Mouse (Mus musculus): ENCODE results near the gene Zfp57. TPM values are rescaled to one million over a fixed set of nuclear protein-coding genes. Genes with fewer than 3 reads are reported as not detected.

Zfp57 gene
- 241 and 262 TPM in 2 replicates for polyA plus RNA-seq (2015; fragmentation: Nextera tagmentation; extraction: Ambion mirVana)

DNA sequence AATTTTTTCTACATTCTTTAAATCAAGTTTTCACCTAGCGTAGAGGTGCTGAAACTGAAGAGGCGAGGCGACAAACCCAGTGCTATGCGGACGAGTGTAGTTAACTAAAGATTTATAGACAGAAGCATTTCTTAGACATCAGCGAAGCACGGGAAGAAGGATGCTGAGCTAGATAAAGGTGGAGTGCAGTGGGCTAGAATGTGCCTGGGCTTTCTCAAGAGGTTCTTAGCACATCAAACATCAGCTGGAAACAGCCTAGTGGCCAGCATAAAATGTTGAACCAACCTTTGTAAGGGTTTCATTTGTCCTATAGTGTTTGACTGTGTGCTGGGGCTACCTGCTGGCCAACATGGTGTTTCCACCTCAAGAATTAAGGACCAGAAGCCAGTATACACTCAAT is at the start of gene Zfp57:
Zfp57 (plus strand) TSS at position 301 of the 400 bp plus-strand sequence.
- 94% methylated on average over 7 of the region's 7 CpGs for WGBS
- peak within 1 kb of the TSS; percentile 70 for H3K4me2 ChIP-seq
- no peak for ATAC-seq (ENCODE audit: low read depth)
- H3K9ac ChIP-seq: 0 out of 2 replicates have a peak within 1 kb of the TSS, but pooled peaks have one; percentile 87
- H3K4me3 ChIP-seq: peak within 1 kb of the TSS; percentile 63
- H3K27ac ChIP-seq (replicated peaks): peak within 1 kb of the TSS; percentile 95
- H3K4me1 ChIP-seq (replicated peaks): peaks cover 25% of the 10 kb centered on the region
- H3K9me3 ChIP-seq: no peaks in the 10 kb centered on the region
- peaks cover 13% of the 10 kb centered on the region for H3K36me3 ChIP-seq
- H3K27me3 ChIP-seq: no peaks in the 10 kb centered on the region

DNA sequence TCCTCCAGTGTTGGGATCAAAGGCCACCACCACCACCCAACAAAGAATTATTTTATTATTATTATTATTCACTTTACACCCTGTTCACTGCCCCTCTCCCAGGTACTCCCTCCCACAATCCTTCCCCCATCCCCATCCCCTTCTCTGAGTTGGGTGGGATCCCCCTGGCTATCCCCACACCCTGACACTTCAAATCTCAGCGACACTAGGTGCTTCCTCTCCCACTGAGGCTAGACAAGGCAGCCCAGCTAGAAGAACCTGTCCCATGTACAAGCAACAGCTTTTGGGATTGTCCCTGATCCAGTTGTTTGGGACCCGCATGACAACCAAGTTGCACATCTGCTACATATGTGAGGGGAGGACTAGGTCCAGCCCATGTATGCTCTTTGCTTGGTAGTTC is 48.3 kb upstream of the Zfp57 start:
- Histone ChIP-seq H3K4me2 (no peak overlapping the region), H3K4me1 (replicated peaks) (peaks cover 35% of the 10 kb centered on the region), H3K36me3 (peaks cover 26% of the 10 kb centered on the region), H3K9me3 (no peaks in the 10 kb centered on the region), H3K4me3 (no peak overlapping the region), H3K27ac (replicated peaks) (no peak overlapping the region), H3K9ac (no peak overlapping the region), H3K27me3 (no peaks in the 10 kb centered on the region)
- WGBS: 92% methylated on average over 2 of the region's 2 CpGs
- no peak for ATAC-seq (ENCODE audit: low read depth)

GRCm38 (mm10) chr17:36953062-36953461 is 47.9 kb upstream of the Zfp57 start:
- no peak for ATAC-seq (ENCODE audit: low read depth)
- 96% methylated on average over 1 of the region's 1 CpGs for WGBS

DNA sequence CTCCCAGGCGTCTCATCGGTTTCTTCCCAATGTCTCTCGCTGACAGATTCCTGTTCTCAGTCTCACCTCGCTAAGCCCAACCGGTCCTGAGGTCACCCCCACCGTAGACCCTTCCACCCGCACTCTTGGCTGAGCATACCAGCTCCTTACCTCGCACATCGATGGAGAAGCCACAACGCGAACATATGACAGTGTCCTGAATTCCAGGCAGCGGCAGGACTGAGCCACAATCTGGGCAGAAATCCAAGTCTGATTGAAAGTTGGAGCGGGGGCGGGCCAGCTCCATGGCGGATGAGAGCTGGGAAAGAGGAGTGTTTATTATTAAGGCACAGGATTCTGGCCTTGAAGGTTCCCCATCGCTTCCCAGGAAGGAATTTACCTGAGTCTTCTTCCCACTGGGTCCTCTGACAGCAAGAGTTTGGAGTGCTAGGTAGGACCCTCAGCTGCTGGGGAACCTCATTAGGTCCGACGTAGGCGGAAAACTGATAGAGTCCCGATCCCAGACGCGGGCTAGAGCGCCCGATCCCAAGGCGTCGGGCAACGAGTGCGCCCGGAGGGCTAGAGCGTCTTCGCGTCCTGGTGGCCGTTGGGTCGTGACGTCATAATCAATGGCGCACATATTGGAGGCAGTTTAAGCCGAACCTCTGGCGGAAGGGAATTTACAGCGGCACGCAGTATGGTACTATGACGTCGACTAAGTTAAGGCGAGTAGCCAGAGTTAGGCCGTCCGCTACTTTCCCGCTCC is 42.8 kb upstream of the Zfp57 start, which contains the start of the genes Znrd1 and Znrd1as:
Znrd1 (minus strand) TSS at position 561 of the 745 bp plus-strand sequence.
Znrd1as (plus strand) TSS at position 594 of the 745 bp plus-strand sequence.
- H3K27me3 ChIP-seq: no peaks in the 10 kb centered on the region
- H3K9me3 ChIP-seq: no peaks in the 10 kb centered on the region
- H3K4me2 ChIP-seq: peak within 1 kb of the TSS; percentile 90
- H3K4me3 ChIP-seq: peak within 1 kb of the TSS; percentile 67
- ATAC-seq (ENCODE audit: low read depth): peak; percentile 97
- peak within 1 kb of the TSS; percentile 85 for H3K27ac ChIP-seq (replicated peaks)
- H3K36me3 ChIP-seq: peaks cover 13% of the 10 kb centered on the region; the same call in 1 of the 2 replicates
- H3K4me1 ChIP-seq (replicated peaks): peaks cover 28% of the 10 kb centered on the region
- WGBS: under 1% methylated on average over 46 of the region's 46 CpGs
- peak within 1 kb of the TSS; percentile 91 for H3K9ac ChIP-seq

More at GRCm38 (mm10) chr17:36953062-36953461, 47.9 kb upstream of the Zfp57 start:
- Histone ChIP-seq H3K9me3 (no peaks in the 10 kb centered on the region), H3K4me2 (no peak overlapping the region), H3K36me3 (peaks cover 26% of the 10 kb centered on the region), H3K4me3 (no peak overlapping the region), H3K27ac (replicated peaks) (no peak overlapping the region), H3K9ac (no peak overlapping the region), H3K27me3 (no peaks in the 10 kb centered on the region), H3K4me1 (replicated peaks) (peaks cover 35% of the 10 kb centered on the region)

GRCm38 (mm10) chr17:36958884-36959283 is 42.1 kb upstream of the Zfp57 start:
- Histone ChIP-seq H3K27me3 (no peaks in the 10 kb centered on the region), H3K4me2 (peak overlapping the region; percentile 90), H3K4me1 (replicated peaks) (peaks cover 28% of the 10 kb centered on the region), H3K27ac (replicated peaks) (peak overlapping the region; percentile 85; the same call in 1 of the 2 replicates), H3K9me3 (no peaks in the 10 kb centered on the region), H3K4me3 (peak overlapping the region; percentile 67), H3K36me3 (peaks cover 13% of the 10 kb centered on the region; the same call in 1 of the 2 replicates), H3K9ac (peak overlapping the region; percentile 77)
- ATAC-seq (ENCODE audit: low read depth): peak; percentile 33
- 10% methylated on average over 12 of the region's 12 CpGs for WGBS

DNA sequence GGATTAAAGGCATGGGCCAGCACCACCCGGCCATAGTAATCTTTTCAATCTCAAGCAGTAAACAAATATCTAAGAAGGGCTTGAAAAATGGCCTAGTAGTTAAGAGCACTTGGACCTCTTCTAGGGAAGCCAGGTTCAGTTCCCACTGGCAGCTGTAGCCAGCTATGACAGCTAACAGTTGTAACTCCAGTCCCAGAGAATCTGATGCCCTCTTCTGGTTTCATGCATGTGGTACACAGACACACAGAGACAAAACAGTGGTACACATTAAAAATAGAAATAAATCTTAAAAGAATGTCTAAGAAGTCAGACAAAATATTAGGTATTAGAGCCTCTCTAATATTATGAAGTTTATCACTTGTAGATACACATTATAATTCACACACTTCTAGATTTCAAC is 39.8 kb upstream of the Zfp57 start:
- H3K9ac ChIP-seq: no peak overlapping the region
- no peaks in the 10 kb centered on the region for H3K9me3 ChIP-seq
- 71% methylated on average over 1 of the region's 1 CpGs for WGBS
- H3K4me2 ChIP-seq: no peak overlapping the region
- peaks cover 6% of the 10 kb centered on the region; the same call in 1 of the 2 replicates for H3K36me3 ChIP-seq
- H3K4me1 ChIP-seq (replicated peaks): peaks cover 25% of the 10 kb centered on the region
- no peaks in the 10 kb centered on the region for H3K27me3 ChIP-seq
- H3K27ac ChIP-seq (replicated peaks): no peak overlapping the region
- ATAC-seq (ENCODE audit: low read depth): no peak
- no peak overlapping the region for H3K4me3 ChIP-seq

DNA sequence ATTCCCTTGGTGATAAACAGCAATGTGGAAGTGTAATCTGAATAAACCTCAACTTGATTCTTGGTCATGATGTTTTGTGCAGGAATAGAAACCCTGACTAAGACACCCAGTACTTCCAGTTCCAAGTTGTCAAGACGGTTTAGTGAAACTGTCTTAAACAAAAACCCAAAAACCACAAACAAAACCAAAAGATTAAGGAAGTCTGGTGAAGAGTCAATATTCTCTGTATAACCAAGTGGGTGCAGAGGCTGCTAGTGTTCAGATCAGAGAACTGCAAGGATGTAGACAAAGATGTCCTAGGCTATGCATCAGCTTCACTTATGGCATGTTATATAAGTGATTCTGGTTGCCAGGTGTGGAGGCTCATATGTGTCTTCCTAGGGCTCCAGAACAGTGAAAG is 34.1 kb upstream of the Zfp57 start:
- Histone ChIP-seq H3K4me1 (replicated peaks) (no peaks in the 10 kb centered on the region), H3K36me3 (no peaks in the 10 kb centered on the region), H3K4me2 (no peak overlapping the region), H3K27me3 (no peaks in the 10 kb centered on the region), H3K4me3 (no peak overlapping the region), H3K9ac (no peak overlapping the region), H3K27ac (replicated peaks) (no peak overlapping the region), H3K9me3 (no peaks in the 10 kb centered on the region)
- 91% methylated on average over 1 of the region's 1 CpGs for WGBS
- ATAC-seq (ENCODE audit: low read depth): no peak

DNA sequence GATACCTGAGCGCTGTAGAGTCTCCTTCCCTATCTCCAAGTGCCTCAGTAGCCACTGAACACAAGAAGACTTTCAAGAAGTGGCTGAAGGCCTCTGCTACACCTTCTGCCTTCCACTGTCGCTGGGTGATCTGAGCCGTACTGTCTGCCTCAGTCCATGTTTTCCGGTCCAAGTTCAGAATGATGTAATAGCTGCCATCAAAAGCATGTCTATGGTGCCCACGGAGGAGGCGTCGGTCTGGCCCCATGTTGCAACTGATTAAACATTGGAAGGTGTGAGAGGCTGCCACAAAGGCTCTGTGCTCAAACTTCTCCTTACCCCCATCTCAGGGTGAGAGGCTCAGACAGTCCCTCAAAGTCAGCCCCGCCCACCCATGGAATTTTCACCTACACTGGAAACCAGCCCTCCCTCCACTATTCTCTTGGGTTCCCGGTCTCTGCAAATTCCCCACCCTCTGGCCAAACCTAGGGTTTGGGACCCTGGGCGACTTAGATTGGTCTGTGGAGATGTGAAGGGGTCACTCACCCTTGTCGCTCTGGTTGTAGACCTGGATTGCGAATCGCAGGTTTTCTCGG is 30.6 kb upstream of the Zfp57 start:
- Histone ChIP-seq H3K9me3 (no peaks in the 10 kb centered on the region), H3K4me2 (no peak overlapping the region), H3K36me3 (no peaks in the 10 kb centered on the region), H3K9ac (no peak overlapping the region), H3K27ac (replicated peaks) (no peak overlapping the region), H3K27me3 (no peaks in the 10 kb centered on the region), H3K4me1 (replicated peaks) (no peaks in the 10 kb centered on the region), H3K4me3 (no peak overlapping the region)
- ATAC-seq (ENCODE audit: low read depth): no peak
- 87% methylated on average over 14 of the region's 14 CpGs for WGBS

GRCm38 (mm10) chr17:36971172-36971850 is 29.7 kb upstream of the Zfp57 start:
- no peak overlapping the region for H3K4me3 ChIP-seq
- no peak overlapping the region for H3K27ac ChIP-seq (replicated peaks)
- H3K4me1 ChIP-seq (replicated peaks): no peaks in the 10 kb centered on the region
- H3K4me2 ChIP-seq: no peak overlapping the region
- H3K36me3 ChIP-seq: no peaks in the 10 kb centered on the region
- no peak for ATAC-seq (ENCODE audit: low read depth)
- no peaks in the 10 kb centered on the region for H3K9me3 ChIP-seq
- no peak overlapping the region for H3K9ac ChIP-seq
- no peaks in the 10 kb centered on the region for H3K27me3 ChIP-seq
- WGBS: 94% methylated on average over 6 of the region's 6 CpGs

GRCm38 (mm10) chr17:36972791-36973190 is 28.2 kb upstream of the Zfp57 start:
- Histone ChIP-seq H3K27me3 (no peaks in the 10 kb centered on the region), H3K9ac (no peak overlapping the region)
- ATAC-seq (ENCODE audit: low read depth): no peak

GRCm38 (mm10) chr17:36973271-36973787 is 27.6 kb upstream of the Zfp57 start:
- H3K4me2 ChIP-seq: no peak overlapping the region
- H3K27me3 ChIP-seq: no peaks in the 10 kb centered on the region
- no peak overlapping the region for H3K27ac ChIP-seq (replicated peaks)
- no peak for ATAC-seq (ENCODE audit: low read depth)
- no peaks in the 10 kb centered on the region for H3K4me1 ChIP-seq (replicated peaks)
- H3K9ac ChIP-seq: no peak overlapping the region
- H3K9me3 ChIP-seq: no peaks in the 10 kb centered on the region
- H3K4me3 ChIP-seq: no peak overlapping the region
- H3K36me3 ChIP-seq: no peaks in the 10 kb centered on the region
- 80% methylated on average over 8 of the region's 8 CpGs for WGBS

More at GRCm38 (mm10) chr17:36972791-36973190, 28.2 kb upstream of the Zfp57 start:
- no peak overlapping the region for H3K4me2 ChIP-seq
- no peaks in the 10 kb centered on the region for H3K36me3 ChIP-seq
- H3K9me3 ChIP-seq: no peaks in the 10 kb centered on the region
- H3K4me3 ChIP-seq: no peak overlapping the region
- H3K27ac ChIP-seq (replicated peaks): no peak overlapping the region
- no peaks in the 10 kb centered on the region for H3K4me1 ChIP-seq (replicated peaks)
- WGBS: 90% methylated on average over 3 of the region's 3 CpGs

All from neural tube, embryonic 13.5 days (tissue).